Mouse (Mus musculus) urinary bladder, postnatal 25 days (tissue): ENCODE data around the gene Vwa8.

Experiments
- DNase-seq: peaks from one replicate; pipeline ENCODE4 v3.0.0; 2022; ENCODE audit warnings: low spot score

The Vwa8 gene

GRCm38 (mm10) chr14:79231677-79232076 is 382.8 kb downstream of the Vwa8 start:
- DNase-seq, result no peak

- no peak for DNase-seq
These were observed 384.8 kb downstream of the Vwa8 start for GRCm38 (mm10) chr14:79233697-79234096.

- DNase-seq, result no peak
These were observed 385.7 kb downstream of the Vwa8 start for GRCm38 (mm10) chr14:79234513-79234912.

GRCm38 (mm10) chr14:79235157-79235556 is 386.3 kb downstream of the Vwa8 start:
- DNase-seq, result no peak

DNA sequence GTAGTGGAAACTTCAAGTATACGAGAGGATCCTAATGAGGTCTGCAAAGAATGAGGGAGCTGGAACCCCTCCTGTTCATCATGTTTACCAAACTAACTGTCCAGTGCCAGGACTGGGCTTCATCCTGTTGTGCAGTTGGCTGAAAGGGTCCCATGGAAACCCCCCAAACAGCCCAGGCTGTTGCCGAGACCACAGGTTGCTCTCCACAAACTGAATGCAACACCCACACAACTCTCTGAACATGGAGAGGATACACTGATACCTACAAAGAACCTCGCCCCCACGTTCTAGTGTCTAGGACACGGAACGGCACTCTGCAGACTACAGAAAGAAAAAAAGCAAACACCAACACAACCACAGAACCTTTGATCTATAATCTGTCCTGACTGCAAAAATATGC is 387.4 kb downstream of the Vwa8 start:
- no peak for DNase-seq

DNA sequence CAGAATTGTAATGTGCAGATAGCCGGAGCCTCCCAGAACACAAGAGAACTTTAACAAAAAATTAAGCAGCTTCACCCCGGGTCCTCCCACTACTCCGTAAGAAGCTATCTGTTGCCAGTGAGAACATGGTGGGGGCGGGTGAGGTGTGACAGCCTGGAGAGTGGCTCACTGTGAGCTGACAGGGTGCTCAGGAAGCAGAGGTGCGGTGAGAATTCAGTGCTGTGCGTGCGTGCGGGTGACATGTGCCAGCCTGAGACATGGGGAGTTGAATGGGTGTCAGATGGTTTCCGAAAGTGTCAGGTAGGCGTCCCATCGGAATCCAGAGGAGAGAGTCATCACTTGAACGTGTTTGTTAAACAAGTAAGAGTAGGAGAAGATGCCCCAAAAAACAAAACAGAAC is 390.6 kb downstream of the Vwa8 start:
- DNase-seq, result no peak

DNA sequence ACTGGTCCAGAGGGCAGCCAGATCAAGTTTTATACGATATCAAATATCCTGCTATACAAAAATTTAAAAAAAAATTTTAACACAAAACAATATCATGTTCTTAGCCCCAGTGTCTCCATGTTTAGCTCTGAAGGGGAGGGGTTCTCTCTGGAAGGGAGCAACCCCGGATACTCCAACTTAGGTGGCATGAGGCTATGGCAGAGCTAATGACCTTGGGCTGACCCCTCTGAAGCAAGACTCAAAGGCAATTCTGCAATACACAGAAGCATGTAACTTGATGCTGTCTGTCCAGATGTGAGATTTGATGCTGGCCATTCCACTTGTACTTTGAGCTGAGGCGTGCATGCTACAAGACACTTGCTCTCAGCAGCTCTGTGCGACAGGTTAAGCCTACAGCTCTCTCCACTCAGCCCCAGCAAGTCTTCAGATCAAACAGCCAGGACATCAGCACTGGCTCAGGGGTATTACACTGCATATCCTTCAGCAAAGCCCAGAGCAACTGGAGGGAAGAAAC is 392.3 kb downstream of the Vwa8 start:
- no peak for DNase-seq

GRCm38 (mm10) chr14:79241656-79242385 is 393.0 kb downstream of the Vwa8 start:
- no peak for DNase-seq

DNA sequence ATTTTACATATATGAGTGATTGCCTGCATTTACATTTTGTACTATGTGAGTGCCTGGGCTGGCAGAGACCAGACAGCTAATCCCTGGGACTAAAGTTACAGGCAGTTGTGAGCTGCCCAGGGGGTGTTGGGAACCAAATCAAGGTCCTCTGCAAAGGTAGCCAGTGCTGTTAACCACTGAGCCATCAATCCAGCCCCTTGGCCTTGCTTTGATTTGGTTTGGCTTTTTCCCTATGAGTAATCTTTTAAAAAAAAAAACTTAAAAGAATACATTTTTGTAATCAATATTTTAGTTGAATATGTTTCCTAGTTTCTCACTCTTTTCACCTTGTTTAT is 393.5 kb downstream of the Vwa8 start:
- no peak for DNase-seq

DNA sequence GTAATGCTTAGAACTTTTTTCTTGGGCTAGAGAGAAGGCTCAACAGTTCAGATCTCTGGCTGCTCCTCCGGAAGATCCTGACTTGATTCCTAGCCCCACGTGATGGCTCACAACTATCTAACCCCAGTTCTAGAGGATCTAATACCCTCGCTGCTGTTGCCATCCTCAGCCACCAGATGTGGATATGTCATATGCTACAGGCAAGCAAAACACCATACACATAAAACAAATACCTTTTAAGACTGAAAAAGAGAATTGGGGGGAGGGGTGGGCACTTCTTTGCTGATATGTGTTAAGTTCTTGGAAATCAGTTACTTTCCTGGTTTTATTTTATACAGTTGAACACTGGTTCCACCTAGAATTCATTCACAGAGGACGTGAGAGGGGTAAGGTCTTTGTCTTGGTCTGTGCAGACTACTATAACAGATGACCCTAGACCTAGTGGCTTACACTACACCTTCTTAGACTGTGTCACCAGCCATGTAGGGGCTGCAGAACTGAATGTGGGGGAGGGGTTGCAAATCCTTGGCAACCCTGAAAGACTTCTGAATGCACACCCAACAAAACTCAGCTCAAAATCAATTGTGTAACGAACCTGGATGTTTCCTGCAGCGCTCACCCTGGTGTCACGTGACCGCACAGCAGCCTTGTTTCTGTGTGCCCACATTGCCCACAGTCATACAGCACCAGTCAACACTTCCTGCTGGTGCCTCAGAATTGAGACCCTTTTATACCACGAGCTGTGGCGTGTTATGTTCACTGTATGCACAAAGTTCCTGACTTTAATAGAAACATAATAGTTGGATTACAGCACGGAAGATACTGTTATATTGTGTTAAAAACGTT is 394.4 kb downstream of the Vwa8 start:
- no peak for DNase-seq

DNA sequence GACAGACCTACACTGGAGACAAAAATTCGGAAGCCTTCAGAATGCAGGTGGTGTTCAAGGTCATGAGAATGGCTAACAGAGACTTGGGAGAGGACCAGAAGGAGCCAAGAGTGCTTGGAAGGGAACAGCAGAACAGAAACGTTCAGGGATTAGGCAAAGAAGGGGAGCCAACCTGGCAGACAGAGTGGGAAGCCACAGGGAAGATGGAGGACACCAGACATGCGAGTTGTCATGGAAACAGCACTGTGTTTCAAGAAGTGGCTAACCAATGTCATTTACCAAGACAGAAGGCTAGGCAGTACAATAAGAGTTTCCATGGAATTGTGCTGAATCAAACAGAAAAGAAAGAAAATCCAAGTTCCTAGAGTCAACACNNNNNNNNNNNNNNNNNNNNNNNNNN is 395.7 kb downstream of the Vwa8 start:
- DNase-seq, result no peak

GRCm38 (mm10) chr14:79251727-79252285 is 403.0 kb downstream of the Vwa8 start:
- DNase-seq, result no peak
